Mouse (Mus musculus): ENCODE results near the gene Pitpnm1.

GRCm38 (mm10) chr19:4115816-4116215 is 16.0 kb downstream of the Pitpnm1 start:
- no peak for TF ChIP-seq CTCF (IDR thresholded peaks at IDR 0.05; ENCODE audit: insufficient read depth, low read depth, low read length)
- no peak for TF ChIP-seq POLR2A (IDR thresholded peaks at IDR 0.05; ENCODE audit: insufficient read depth, low read depth, low read length)

Data from olfactory bulb, adult 2 months (tissue).